Mouse (Mus musculus) lung, embryonic 15.5 days (tissue): Measurements from ENCODE around the gene Dhps. TPM values are rescaled to one million over a fixed set of nuclear protein-coding genes. Genes with fewer than 3 reads are reported as not detected.

ENCODE experiments used
- ATAC-seq: fragments of 200-750 bp; cut with Nextera tagmentation; 2 replicates; pipeline ENCODE4 v1.8.0; 2017; ENCODE audit warnings: moderate number of reproducible peaks, borderline replicate concordance; ENCODE audit not compliant: low FRiP score, low TSS enrichment; ENCODE audit errors: extremely low read depth
- H3K27ac ChIP-seq: fragments of 300-500 bp; sonication (generic); 2 replicates; pipeline ENCODE4 v1.5.1; 2015; ENCODE audit warnings: moderate library complexity, mild to moderate bottlenecking, inconsistent platforms
- H3K27me3 ChIP-seq: fragments of 300-500 bp; sonication (generic); 2 replicates; pipeline ENCODE4 v1.6.1; 2015; ENCODE audit warnings: inconsistent platforms
- H3K36me3 ChIP-seq: fragments of 300-500 bp; sonication (generic); 2 replicates; pipeline ENCODE4 v1.6.1; 2015; ENCODE audit warnings: inconsistent platforms
- H3K4me1 ChIP-seq: fragments of 300-500 bp; sonication (generic); 2 replicates; pipeline ENCODE4 v1.6.1; 2015; ENCODE audit warnings: inconsistent platforms
- H3K4me2 ChIP-seq: fragments of 300-500 bp; sonication (generic); 2 replicates; pipeline ENCODE4 v1.6.1; 2015; ENCODE audit warnings: inconsistent platforms, mild to moderate bottlenecking, moderate library complexity
- H3K4me3 ChIP-seq: fragments of 300-500 bp; sonication (generic); 2 replicates; pipeline ENCODE4 v1.5.1; 2015; ENCODE audit warnings: mild to moderate bottlenecking, inconsistent platforms
- H3K9ac ChIP-seq: fragments of 300-500 bp; sonication (generic); 2 replicates; pipeline ENCODE4 v1.6.1; 2015; ENCODE audit warnings: inconsistent platforms
- H3K9me3 ChIP-seq: fragments of 300-500 bp; sonication (generic); 2 replicates; pipeline ENCODE4 v1.6.1; 2016; ENCODE audit warnings: inconsistent platforms
- WGBS: fragments of 180-500 bp; shearing (Covaris S2); methylation state at CpG from one replicate; pipeline ENCODE4 v1.1.7; 2015; 5-methylcytosine and 5-hydroxymethylcytosine counted together
- polyA plus RNA-seq: library from polyadenylated mRNA; unstranded; fragments of >200 nt; fragmentation: Nextera tagmentation; extraction: Ambion mirVana; gene quantifications from 2 replicates; pipeline ENCODE4 v1.2.1, GENCODE M21; 2015

The Dhps gene
- 54.4 and 56.8 TPM in 2 replicates for polyA plus RNA-seq

GRCm38 (mm10) chr8:85071514-85072281, at the start of gene Dhps:
Dhps (plus strand) TSS chr8:85071757.
- no peaks in the 10 kb centered on the region for H3K27me3 ChIP-seq
- peak within 1 kb of the TSS; percentile 80 for H3K4me3 ChIP-seq
- peak; percentile 88 for ATAC-seq
- H3K27ac ChIP-seq: peak within 1 kb of the TSS; percentile 95
- WGBS: under 1% methylated on average over 68 of the region's 68 CpGs
- H3K36me3 ChIP-seq: peaks cover 32% of the 10 kb centered on the region
- H3K4me1 ChIP-seq: peaks cover 18% of the 10 kb centered on the region
- peak within 1 kb of the TSS; percentile 72 for H3K4me2 ChIP-seq
- H3K9me3 ChIP-seq: no peaks in the 10 kb centered on the region
- H3K9ac ChIP-seq: peak within 1 kb of the TSS; percentile 75

GRCm38 (mm10) chr8:85023846-85024245, 47.7 kb upstream of the Dhps start:
- Histone ChIP-seq H3K9ac (no peak overlapping the region), H3K9me3 (no peaks in the 10 kb centered on the region), H3K4me1 (peaks cover 33% of the 10 kb centered on the region), H3K4me3 (peak overlapping the region; percentile 95; the same call in 1 of the 2 replicates), H3K27me3 (no peaks in the 10 kb centered on the region), H3K36me3 (peaks cover 49% of the 10 kb centered on the region), H3K27ac (no peak overlapping the region), H3K4me2 (peak overlapping the region; percentile 90; the same call in 1 of the 2 replicates)
- no peak for ATAC-seq
- 93% methylated on average over 3 of the region's 3 CpGs for WGBS

GRCm38 (mm10) chr8:85025098-85025932, 46.2 kb upstream of the Dhps start, which contains the start of gene Asna1:
Asna1 (minus strand) TSS chr8:85025281.
- Histone ChIP-seq H3K4me2 (peak within 1 kb of the TSS; percentile 90), H3K27ac (peak within 1 kb of the TSS; percentile 91), H3K4me1 (peaks cover 37% of the 10 kb centered on the region), H3K9ac (peak within 1 kb of the TSS; percentile 80), H3K4me3 (peak within 1 kb of the TSS; percentile 95), H3K9me3 (no peaks in the 10 kb centered on the region), H3K36me3 (peaks cover 45% of the 10 kb centered on the region), H3K27me3 (no peaks in the 10 kb centered on the region)
- WGBS: 5% methylated on average over 30 of the region's 30 CpGs
- ATAC-seq: peak; percentile 89

- Histone ChIP-seq H3K4me2 (peak within 1 kb of the TSS; percentile 90), H3K9me3 (no peaks in the 10 kb centered on the region), H3K27me3 (no peaks in the 10 kb centered on the region), H3K4me1 (peaks cover 37% of the 10 kb centered on the region), H3K27ac (peak within 1 kb of the TSS; percentile 91), H3K36me3 (peaks cover 46% of the 10 kb centered on the region), H3K9ac (peak within 1 kb of the TSS; percentile 99), H3K4me3 (peak within 1 kb of the TSS; percentile 95)
- whole genome bisulfite sequencing: under 1% methylated on average over 71 of the region's 75 CpGs
- ATAC-seq: peak; percentile 85
Observed at GRCm38 (mm10) chr8:85026670-85027515, 44.7 kb upstream of the Dhps start, which contains the start of gene Trir. Trir (plus strand) TSS chr8:85026823.

- no peak for ATAC-seq
- H3K4me1 ChIP-seq: peaks cover 37% of the 10 kb centered on the region
- WGBS: under 1% methylated on average over 13 of the region's 13 CpGs
- H3K4me2 ChIP-seq: peak overlapping the region; percentile 90
- H3K4me3 ChIP-seq: peak overlapping the region; percentile 92
- no peaks in the 10 kb centered on the region for H3K9me3 ChIP-seq
- H3K27me3 ChIP-seq: no peaks in the 10 kb centered on the region
- H3K9ac ChIP-seq: peak overlapping the region; percentile 99
- H3K27ac ChIP-seq: peak overlapping the region; percentile 91
- peaks cover 46% of the 10 kb centered on the region for H3K36me3 ChIP-seq
Observed at GRCm38 (mm10) chr8:85027516-85027855, 44.1 kb upstream of the Dhps start.

- peak overlapping the region; percentile 99 for H3K9ac ChIP-seq
- ATAC-seq: no peak
- peak overlapping the region; percentile 90 for H3K4me2 ChIP-seq
- no peaks in the 10 kb centered on the region for H3K27me3 ChIP-seq
- H3K36me3 ChIP-seq: peaks cover 46% of the 10 kb centered on the region
- H3K27ac ChIP-seq: no peak overlapping the region
- peaks cover 37% of the 10 kb centered on the region for H3K4me1 ChIP-seq
- H3K9me3 ChIP-seq: no peaks in the 10 kb centered on the region
- 8% methylated on average over 2 of the region's 2 CpGs for WGBS
- H3K4me3 ChIP-seq: peak overlapping the region; percentile 92
Observed at GRCm38 (mm10) chr8:85027922-85028321, 43.6 kb upstream of the Dhps start.

GRCm38 (mm10) chr8:85029271-85029670, 42.3 kb upstream of the Dhps start:
- 0 out of 2 replicates have a peak overlapping the region, but pooled peaks have one; percentile 92 for H3K4me3 ChIP-seq

GRCm38 (mm10) chr8:85032622-85033311, 38.8 kb upstream of the Dhps start:
- Histone ChIP-seq H3K27ac (no peak overlapping the region), H3K36me3 (peaks cover 42% of the 10 kb centered on the region), H3K9me3 (no peaks in the 10 kb centered on the region), H3K4me1 (peaks cover 35% of the 10 kb centered on the region), H3K27me3 (no peaks in the 10 kb centered on the region), H3K9ac (no peak overlapping the region), H3K4me3 (no peak overlapping the region), H3K4me2 (no peak overlapping the region)
- WGBS: 79% methylated on average over 4 of the region's 4 CpGs
- no peak for ATAC-seq

More at GRCm38 (mm10) chr8:85029271-85029670, 42.3 kb upstream of the Dhps start:
- Histone ChIP-seq H3K27ac (no peak overlapping the region), H3K27me3 (no peaks in the 10 kb centered on the region), H3K9me3 (no peaks in the 10 kb centered on the region), H3K4me2 (peak overlapping the region; percentile 90; the same call in 1 of the 2 replicates), H3K9ac (peak overlapping the region; percentile 99; the same call in 1 of the 2 replicates), H3K36me3 (peaks cover 42% of the 10 kb centered on the region), H3K4me1 (peaks cover 35% of the 10 kb centered on the region)
- no peak for ATAC-seq
- WGBS: 77% methylated on average over 14 of the region's 14 CpGs

- no peak for ATAC-seq
- Histone ChIP-seq H3K9ac (no peak overlapping the region), H3K4me2 (peak overlapping the region; percentile 85; the same call in 1 of the 2 replicates), H3K4me3 (no peak overlapping the region), H3K9me3 (no peaks in the 10 kb centered on the region), H3K4me1 (peaks cover 32% of the 10 kb centered on the region), H3K36me3 (peaks cover 42% of the 10 kb centered on the region), H3K27me3 (no peaks in the 10 kb centered on the region), H3K27ac (peak overlapping the region; percentile 31; the same call in 1 of the 2 replicates)
- 58% methylated on average over 1 of the region's 1 CpGs for WGBS
Observed at GRCm38 (mm10) chr8:85033867-85034266, 37.7 kb upstream of the Dhps start.

- H3K4me3 ChIP-seq: peak overlapping the region; percentile 90
- under 1% methylated on average over 13 of the region's 13 CpGs for WGBS
- no peaks in the 10 kb centered on the region for H3K27me3 ChIP-seq
- ATAC-seq: no peak
- peak overlapping the region; percentile 85 for H3K4me2 ChIP-seq
- peaks cover 38% of the 10 kb centered on the region for H3K36me3 ChIP-seq
- H3K4me1 ChIP-seq: peaks cover 34% of the 10 kb centered on the region
- peak overlapping the region; percentile 81; the same call in 1 of the 2 replicates for H3K9ac ChIP-seq
- H3K9me3 ChIP-seq: no peaks in the 10 kb centered on the region
- peak overlapping the region; percentile 71; the same call in 1 of the 2 replicates for H3K27ac ChIP-seq
Observed at GRCm38 (mm10) chr8:85034764-85035163, 36.8 kb upstream of the Dhps start.
